Mouse (Mus musculus) left cerebral cortex, adult 18-20 months (tissue): ENCODE measurements around the gene Lrrc45. TPM values are rescaled to one million over a fixed set of nuclear protein-coding genes. Genes with fewer than 3 reads are reported as not detected.
"Not testable (repeated sequence)": the region's sequence is repeated elsewhere in the genome, so short reads cannot be mapped to it uniquely, and the experiment has no call there.

Experiments
- DNase-seq, 2 experiments: peaks; one replicate each; pipeline ENCODE4 v3.0.0; 2021 to 2022; ENCODE audit warnings: low spot score in 2 of 2, mixed read lengths in 1 of 2
- long read RNA-seq, 2 experiments: library from polyadenylated mRNA; stranded (forward); transcript quantifications; one replicate each; pipeline ENCODE4 v2.0.0; 2021
- total RNA-seq, 2 experiments: library from RNA; stranded (reverse); gene quantifications; 2 replicates each; pipeline ENCODE4 v1.2.3; 2021

Gene Lrrc45
- 10 to 100 TPM; 53.0 to 56.2 TPM for total RNA-seq
- long read RNA-seq, experiment 1, transcript Lrrc45-201 (18 exons, 2,492 nt), result major isoform, 12 of 80 reads
- long read RNA-seq, experiment 1, partial matches to known transcripts, result 11 of 80 reads
- long read RNA-seq, experiment 1, other reads (novel, unspliced or antisense), result 55 of 80 reads
- long read RNA-seq, experiment 2, transcript Lrrc45-201 (18 exons, 2,492 nt), result major isoform, 7 of 39 reads
- long read RNA-seq, experiment 2, partial matches to known transcripts, result 3 of 39 reads
- long read RNA-seq, experiment 2, other reads (novel, unspliced or antisense), result 29 of 39 reads

- DNase-seq, result peak; percentile 95 to 97
Measured at GRCm38 (mm10) chr11:120713580-120714518, at the start of gene Lrrc45, which contains the start of gene Cenpx. Lrrc45 (plus strand) TSS chr11:120713925. Cenpx (minus strand) TSS chr11:120713738.

- no peak for DNase-seq
Measured at GRCm38 (mm10) chr11:120665406-120665805, 48.3 kb upstream of the Lrrc45 start.

- no peak for DNase-seq
Measured at GRCm38 (mm10) chr11:120666617-120667016, 47.1 kb upstream of the Lrrc45 start.

- peak; percentile 91 to 93 for DNase-seq
Measured at GRCm38 (mm10) chr11:120672687-120673593, 40.8 kb upstream of the Lrrc45 start, which contains the start of gene Aspscr1. Aspscr1 (plus strand) TSS chr11:120672973.

GRCm38 (mm10) chr11:120673594-120674122 lies 40.1 kb upstream of the Lrrc45 start:
- DNase-seq, result no peak

- not testable (repeated sequence) for DNase-seq
Measured at GRCm38 (mm10) chr11:120675875-120676274, 37.9 kb upstream of the Lrrc45 start.

- DNase-seq, result no peak
Measured at GRCm38 (mm10) chr11:120676951-120677350, 36.8 kb upstream of the Lrrc45 start.

GRCm38 (mm10) chr11:120679909-120680308 lies 33.8 kb upstream of the Lrrc45 start:
- no peak for DNase-seq

GRCm38 (mm10) chr11:120682683-120683082 lies 31.0 kb upstream of the Lrrc45 start:
- no peak for DNase-seq

GRCm38 (mm10) chr11:120683536-120683935 lies 30.2 kb upstream of the Lrrc45 start:
- DNase-seq, result no peak

- no peak for DNase-seq
Measured at GRCm38 (mm10) chr11:120684086-120684485, 29.6 kb upstream of the Lrrc45 start.

GRCm38 (mm10) chr11:120684660-120685059 lies 29.1 kb upstream of the Lrrc45 start:
- no peak for DNase-seq

GRCm38 (mm10) chr11:120686650-120687272 lies 27.0 kb upstream of the Lrrc45 start:
- no peak for DNase-seq

- DNase-seq, result no peak
Measured at GRCm38 (mm10) chr11:120689365-120689764, 24.4 kb upstream of the Lrrc45 start.

GRCm38 (mm10) chr11:120692471-120693011 lies 21.2 kb upstream of the Lrrc45 start:
- DNase-seq, result no peak

GRCm38 (mm10) chr11:120693461-120693860 lies 20.3 kb upstream of the Lrrc45 start:
- no peak for DNase-seq

- no peak for DNase-seq
Measured at GRCm38 (mm10) chr11:120695184-120695583, 18.5 kb upstream of the Lrrc45 start.

GRCm38 (mm10) chr11:120695641-120696040 lies 18.1 kb upstream of the Lrrc45 start:
- no peak for DNase-seq

GRCm38 (mm10) chr11:120696568-120696967 lies 17.2 kb upstream of the Lrrc45 start:
- no peak for DNase-seq

- no peak for DNase-seq
Measured at GRCm38 (mm10) chr11:120697741-120698140, 16.0 kb upstream of the Lrrc45 start.
